Mouse (Mus musculus) liver (tissue): ENCODE measurements at regions not wholly inside any gene's neighbourhood (a gene's known extent, or its start where the extent isn't known, plus 50 kb on each side); places are given as distances from the start of the nearest gene placed in this dataset.

Experiments used
- DNase-seq: peaks from one replicate; pipeline ENCODE4 v3.0.0-alpha.2; 2020; ENCODE audit warnings: mixed read lengths

DNA sequence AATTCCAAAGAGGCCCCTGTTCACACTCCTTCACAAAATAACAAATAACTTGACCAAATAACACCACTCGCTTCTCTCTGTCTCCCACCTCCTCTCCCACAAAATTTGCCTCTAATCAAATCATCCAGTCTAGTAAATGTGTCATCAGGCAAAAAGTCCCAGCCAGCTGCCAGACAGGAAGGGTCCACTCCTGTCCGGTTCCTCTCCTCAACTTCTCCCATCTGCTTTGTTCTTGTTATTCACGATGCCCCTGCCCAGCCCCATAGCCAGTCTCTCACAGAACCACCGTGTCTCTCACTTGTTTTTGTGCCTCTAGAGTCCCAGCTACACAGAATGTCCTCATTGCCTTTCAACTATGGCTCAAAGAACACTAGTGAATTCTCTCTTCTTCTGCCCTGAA is 53.8 kb downstream of the Ch25h start:
- DNase-seq = no peak

DNA sequence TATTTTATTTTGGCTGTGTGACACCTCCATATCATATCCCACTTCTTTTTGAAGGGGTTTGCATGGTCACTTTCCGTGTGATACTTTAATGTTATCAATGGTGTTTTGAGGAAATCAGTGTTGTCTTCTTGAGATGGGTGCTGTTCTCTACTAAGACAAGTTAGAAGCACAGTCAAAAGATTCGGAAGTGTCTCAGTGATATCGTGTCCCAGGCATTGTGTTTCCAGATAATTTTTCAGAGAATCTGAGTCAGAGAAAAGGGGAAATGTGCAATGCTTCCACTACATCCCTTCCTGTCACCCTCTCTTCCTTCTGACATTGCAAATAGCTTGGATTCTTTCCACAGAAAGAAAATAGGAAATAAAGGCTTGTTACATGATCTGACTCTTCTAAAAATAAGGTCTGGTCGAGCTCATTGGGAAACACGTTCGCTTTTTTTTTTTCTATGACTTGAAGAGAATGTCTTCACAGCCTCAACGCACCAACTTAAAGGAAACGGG is 54.6 kb downstream of the Ch25h start:
- no peak for DNase-seq

DNA sequence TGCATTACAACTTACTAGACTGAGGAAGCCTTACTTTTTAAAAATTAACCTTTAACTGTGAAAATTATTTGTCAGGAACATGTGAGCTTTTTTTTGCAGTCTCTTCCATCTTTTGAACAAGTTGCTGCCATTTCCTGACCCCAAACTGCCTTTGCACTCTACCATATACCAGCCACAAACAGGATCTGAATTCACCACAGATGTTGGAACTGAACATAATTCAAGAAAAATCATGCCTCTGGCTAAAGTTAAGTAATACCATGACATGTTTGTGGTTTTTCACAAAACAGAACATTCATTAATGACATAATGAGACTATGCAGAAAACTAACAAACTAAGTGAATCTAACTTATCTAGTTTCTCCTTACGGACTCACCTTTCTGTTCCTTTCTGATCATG is 67.8 kb downstream of the Ch25h start:
- no peak for DNase-seq

DNA sequence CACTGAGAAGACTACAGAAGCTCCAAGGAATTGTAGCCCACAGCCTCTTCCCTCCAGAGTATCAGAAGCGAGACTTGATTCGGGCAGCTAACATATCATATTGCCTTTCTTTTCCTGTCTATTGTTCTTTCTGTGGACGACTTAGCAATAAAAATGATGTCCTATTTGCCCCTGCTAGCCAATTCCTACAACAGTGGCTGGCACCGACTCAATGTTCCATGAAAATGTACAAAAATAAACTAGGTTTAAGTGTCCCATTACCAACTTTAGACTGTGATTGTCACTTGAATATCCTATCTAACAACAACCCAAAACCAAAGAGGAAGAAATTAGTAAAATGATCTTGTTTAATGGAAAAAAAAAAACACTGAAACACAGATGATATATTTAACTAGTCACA is 68.3 kb downstream of the Ch25h start:
- DNase-seq = no peak

DNA sequence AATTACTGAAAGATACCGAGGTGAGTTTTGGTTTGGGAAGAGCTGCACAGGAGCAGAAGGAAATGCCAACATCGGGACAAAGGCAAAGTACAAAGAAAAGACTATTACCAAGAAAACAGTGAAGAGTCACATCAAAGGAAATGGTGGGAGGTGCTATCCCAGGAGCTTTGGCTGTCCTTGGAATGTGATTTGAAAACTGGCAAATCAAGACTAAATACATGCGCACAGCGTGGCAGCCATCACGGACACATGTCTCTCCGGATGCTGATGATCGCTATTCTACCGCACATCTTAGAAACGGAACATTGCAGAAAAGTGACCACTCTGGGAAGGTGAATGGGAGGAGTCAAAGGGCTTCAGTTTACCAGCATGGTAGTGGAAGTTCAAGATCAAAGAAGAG is 78.7 kb downstream of the Ch25h start:
- DNase-seq = no peak

DNA sequence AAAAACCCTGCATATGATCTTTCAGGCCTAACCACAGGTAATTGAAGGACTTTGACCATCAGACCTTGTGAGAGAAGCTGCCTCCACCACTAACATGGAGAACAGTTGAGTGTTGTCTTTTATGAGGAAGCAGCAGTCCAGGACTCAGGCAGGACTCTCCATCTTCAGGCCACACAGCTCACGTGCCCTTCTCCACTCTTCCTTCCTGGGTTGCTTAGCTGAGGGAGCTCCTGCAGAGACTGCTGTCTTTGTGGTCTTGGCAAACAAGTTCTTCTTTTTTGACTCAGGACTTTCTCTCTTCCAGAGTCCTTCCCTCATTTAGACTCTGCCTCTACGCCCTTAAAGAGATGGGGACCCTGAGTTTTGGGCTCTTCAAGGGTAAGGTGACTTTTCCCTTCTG is 85.0 kb downstream of the Ch25h start:
- peak; percentile 5 for DNase-seq

DNA sequence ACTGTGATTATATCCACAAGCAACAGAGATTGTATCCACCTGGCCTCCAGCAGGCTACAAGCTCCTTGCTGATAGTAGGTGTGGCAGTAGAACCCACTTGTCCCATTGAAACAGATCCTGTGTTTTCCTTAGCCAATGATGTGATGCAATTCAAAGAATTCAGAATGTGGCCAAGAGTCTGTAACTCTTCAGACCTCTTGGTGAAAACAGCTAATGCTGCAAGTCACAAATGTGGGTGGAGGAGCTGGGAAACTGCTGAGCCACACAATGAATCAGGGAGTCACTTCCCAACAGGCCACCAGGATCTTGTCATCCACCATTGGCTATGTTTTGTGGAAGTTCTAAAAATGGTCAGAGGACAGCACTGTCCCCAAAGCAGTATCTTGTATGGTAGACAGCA is 92.1 kb downstream of the Fas start:
- no peak for DNase-seq
